Mouse (Mus musculus) G1E (cell line): ENCODE data around the gene P2ry2. TPM values are rescaled to one million over a fixed set of nuclear protein-coding genes. Genes with fewer than 3 reads are reported as not detected.

Experiments
- ATAC-seq: 2 replicates; pipeline ENCODE4 v1.8.0; 2016; ENCODE audit warnings: mild to moderate bottlenecking; ENCODE audit not compliant: insufficient number of reproducible peaks, poor library complexity, low FRiP score, severe bottlenecking; ENCODE audit errors: extremely low read depth
- DNase-seq: peaks from one replicate; pipeline ENCODE4 v3.0.0; 2012; ENCODE audit warnings: low spot score
- H3K27me3 ChIP-seq: 2 replicates; pipeline ENCODE4 v1.6.1; 2012; ENCODE audit warnings: mild to moderate bottlenecking, low read length, inconsistent platforms; ENCODE audit not compliant: insufficient read depth
- H3K36me3 ChIP-seq: replicated peaks from 2 replicates; pipeline ENCODE3; 2012; ENCODE audit warnings: mild to moderate bottlenecking, inconsistent platforms
- H3K4me1 ChIP-seq: 2 replicates; pipeline ENCODE4 v1.6.1; 2012; ENCODE audit warnings: low read depth, low read length, inconsistent platforms, mixed read lengths; ENCODE audit not compliant: insufficient read depth
- H3K4me3 ChIP-seq: 2 replicates; pipeline ENCODE4 v1.5.1; 2012; ENCODE audit warnings: low read depth, mild to moderate bottlenecking, inconsistent platforms, low read length, moderate library complexity, mixed read lengths
- H3K9me3 ChIP-seq: replicated peaks from 2 replicates; pipeline ENCODE4 v1.6.1; 2012; ENCODE audit warnings: inconsistent platforms
- CTCF ChIP-seq: IDR thresholded peaks from 2 replicates; pipeline ENCODE4 v1.5.1; 2012; ENCODE audit warnings: low read depth, low read length, inconsistent platforms, mixed read lengths
- GATA1 ChIP-seq: IDR thresholded peaks from 2 replicates; pipeline ENCODE4 v1.6.1; 2012; ENCODE audit warnings: borderline replicate concordance, low read length, inconsistent platforms, mixed read lengths
- GATA2 ChIP-seq: IDR thresholded peaks from 2 replicates; pipeline ENCODE4 v1.6.1; 2012; ENCODE audit warnings: low read depth, low read length, inconsistent platforms, borderline replicate concordance
- POLR2AphosphoS5 ChIP-seq: IDR thresholded peaks from 2 replicates; pipeline ENCODE4 v1.6.1; 2012; ENCODE audit warnings: low read depth, low read length, inconsistent platforms; ENCODE audit not compliant: insufficient replicate concordance
- TAL1 ChIP-seq: conservative IDR thresholded peaks from 2 replicates; pipeline ENCODE4 v1.6.1; 2012; ENCODE audit warnings: low read depth, low read length, inconsistent platforms, mixed read lengths
- polyA plus RNA-seq: library from polyadenylated mRNA; stranded (reverse); fragments of >175 nt; gene quantifications from 2 replicates; pipeline ENCODE4 v1.2.3, GENCODE M21; 2012
- total RNA-seq, 2 experiments: library from RNA; stranded (forward) in 1 of 2; stranded (reverse) in 1 of 2; fragments of 200-1000 nt in 1 of 2; fragments of >200 nt in 1 of 2; fragmentation: Nextera tagmentation in 1 of 2; gene quantifications; 2 replicates each; pipeline ENCODE4 v1.2.3; 2014 to 2017

P2ry2 gene
- total and polyA plus RNA-seq, 3 experiments, result 0.27 TPM; not detected in 2

- H3K4me1 ChIP-seq, result no peaks in the 10 kb centered on the region
- no peaks in the 10 kb centered on the region for H3K9me3 ChIP-seq
- TF ChIP-seq CTCF (no peak), POLR2AphosphoS5 (no peak), TAL1 (no peak), GATA1 (no peak), GATA2 (no peak)
- no peaks in the 10 kb centered on the region for H3K36me3 ChIP-seq
- H3K27me3 ChIP-seq, result peaks cover 48% of the 10 kb centered on the region
- DNase-seq (no peak), ATAC-seq (no peak)
- no peak overlapping the region for H3K4me3 ChIP-seq
These were observed 2.3 kb upstream of the P2ry2 start for GRCm38 (mm10) chr7:101014985-101015384.

GRCm38 (mm10) chr7:101014041-101014440 lies 1.4 kb upstream of the P2ry2 start:
- no peaks in the 10 kb centered on the region for H3K36me3 ChIP-seq
- no peaks in the 10 kb centered on the region for H3K9me3 ChIP-seq
- no peak overlapping the region for H3K4me3 ChIP-seq
- ATAC-seq (no peak), DNase-seq (no peak)
- TF ChIP-seq POLR2AphosphoS5 (no peak), GATA2 (no peak), GATA1 (no peak), CTCF (no peak), TAL1 (no peak)
- H3K4me1 ChIP-seq, result no peaks in the 10 kb centered on the region
- H3K27me3 ChIP-seq, result peaks cover 45% of the 10 kb centered on the region

GRCm38 (mm10) chr7:101011681-101012367 lies 842 bp downstream of the P2ry2 start:
- Histone ChIP-seq H3K4me1 (no peaks in the 10 kb centered on the region), H3K4me3 (no peak overlapping the region; the same call in 1 of the 2 replicates), H3K9me3 (no peaks in the 10 kb centered on the region), H3K36me3 (no peaks in the 10 kb centered on the region), H3K27me3 (peaks cover 34% of the 10 kb centered on the region)
- TF ChIP-seq CTCF, result no peak
- TF ChIP-seq TAL1, result no peak
- TF ChIP-seq GATA1, result no peak
- ATAC-seq (no peak), DNase-seq (no peak)

GRCm38 (mm10) chr7:101010741-101011140 lies 1.9 kb downstream of the P2ry2 start:
- no peaks in the 10 kb centered on the region for H3K4me1 ChIP-seq
- H3K27me3 ChIP-seq, result peaks cover 37% of the 10 kb centered on the region
- TF ChIP-seq CTCF (no peak), POLR2AphosphoS5 (no peak), TAL1 (no peak), GATA2 (no peak), GATA1 (no peak)
- H3K36me3 ChIP-seq, result no peaks in the 10 kb centered on the region
- no peak overlapping the region for H3K4me3 ChIP-seq
- DNase-seq, result no peak
- H3K9me3 ChIP-seq, result no peaks in the 10 kb centered on the region
- ATAC-seq, result no peak

- H3K4me3 ChIP-seq, result no peak overlapping the region
- no peak for DNase-seq
- H3K4me1 ChIP-seq, result no peaks in the 10 kb centered on the region
- TF ChIP-seq POLR2AphosphoS5, result no peak
- TF ChIP-seq CTCF, result no peak
- no peak for TF ChIP-seq GATA2
- no peak for TF ChIP-seq TAL1
- TF ChIP-seq GATA1, result no peak
- H3K36me3 ChIP-seq, result no peaks in the 10 kb centered on the region
- H3K9me3 ChIP-seq, result no peaks in the 10 kb centered on the region
- no peak for ATAC-seq
- H3K27me3 ChIP-seq, result peaks cover 17% of the 10 kb centered on the region
These were observed 6.5 kb downstream of the P2ry2 start for GRCm38 (mm10) chr7:101006201-101006600.

- Histone ChIP-seq H3K9me3 (no peaks in the 10 kb centered on the region), H3K36me3 (no peaks in the 10 kb centered on the region), H3K4me1 (no peaks in the 10 kb centered on the region), H3K27me3 (peaks cover 13% of the 10 kb centered on the region), H3K4me3 (no peak overlapping the region)
- DNase-seq, result no peak
- no peak for ATAC-seq
- TF ChIP-seq POLR2AphosphoS5 (no peak), GATA2 (no peak), TAL1 (no peak), CTCF (no peak), GATA1 (no peak)
These were observed 7.5 kb downstream of the P2ry2 start for GRCm38 (mm10) chr7:101005119-101005518.
